Mouse (Mus musculus) gastrocnemius, postnatal 10 days (tissue): ENCODE data around the gene Tbce. TPM values are rescaled to one million over a fixed set of nuclear protein-coding genes. Genes with fewer than 3 reads are reported as not detected.
A peak's percentile ranks its signal among the peaks of the same experiment; 100 is the strongest.
"Not testable (repeated sequence)": the region's sequence is repeated elsewhere in the genome, so short reads cannot be mapped to it uniquely, and the experiment has no call there.

Experiments used
- DNase-seq: peaks from one replicate; pipeline ENCODE4 v3.0.0; 2021; ENCODE audit warnings: mixed read lengths
- long read RNA-seq, 2 experiments: library from polyadenylated mRNA; stranded (forward); transcript quantifications; one replicate each; pipeline ENCODE4 v2.0.0; 2021
- total RNA-seq, 2 experiments: library from RNA; stranded (reverse); gene quantifications; 2 replicates each; pipeline ENCODE4 v1.2.3; 2021

Gene Tbce
- 10 to 100 TPM; 23.6 to 32.4 TPM for total RNA-seq
- long read RNA-seq, experiment 1, transcript Tbce-201 (17 exons, 1,844 nt), result major isoform, 17 of 22 reads
- long read RNA-seq, experiment 1, partial matches to known transcripts, result 0 of 22 reads
- long read RNA-seq, experiment 1, other reads (novel, unspliced or antisense), result 3 of 22 reads
- long read RNA-seq, experiment 2, transcript Tbce-201 (17 exons, 1,844 nt), result major isoform, 16 of 20 reads
- long read RNA-seq, experiment 2, partial matches to known transcripts, result 1 of 20 reads
- long read RNA-seq, experiment 2, other reads (novel, unspliced or antisense), result 2 of 20 reads

DNA sequence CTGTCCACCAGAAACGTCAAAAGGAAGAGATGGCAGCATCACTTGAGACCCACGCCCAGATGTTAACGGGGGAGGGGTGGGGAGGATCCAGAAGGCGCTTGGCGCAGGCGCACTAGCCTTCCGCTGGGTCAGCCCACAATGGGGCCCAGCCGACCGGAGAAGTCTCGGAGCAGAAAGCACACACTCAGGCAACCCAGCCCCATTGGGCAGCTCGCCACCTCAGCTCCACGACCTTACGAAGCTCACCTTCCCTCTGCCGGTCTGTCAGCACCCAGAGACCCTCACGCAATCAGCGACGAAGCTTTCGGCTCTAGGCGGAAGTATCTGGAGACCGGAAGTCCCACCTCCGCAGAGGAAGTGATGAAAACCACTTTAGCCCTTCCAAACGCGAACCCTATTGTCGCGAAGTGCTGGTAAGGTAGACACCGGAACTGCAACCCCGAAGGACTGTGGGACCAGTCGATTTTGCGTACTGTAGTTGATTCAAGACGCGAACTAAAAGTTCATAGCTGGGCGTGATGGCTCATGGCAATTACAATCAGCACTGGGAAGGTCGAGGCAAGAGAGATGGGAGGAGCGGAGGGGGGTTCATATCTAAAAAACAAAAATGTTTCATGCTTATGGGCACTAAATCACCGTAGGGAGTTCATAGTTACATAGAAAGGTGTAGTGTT is at the start of gene Tbce:
Gene Tbce, minus strand, starts transcription at position 347 of the 674 bp plus-strand sequence.
- DNase-seq, result peak; percentile 91

DNA sequence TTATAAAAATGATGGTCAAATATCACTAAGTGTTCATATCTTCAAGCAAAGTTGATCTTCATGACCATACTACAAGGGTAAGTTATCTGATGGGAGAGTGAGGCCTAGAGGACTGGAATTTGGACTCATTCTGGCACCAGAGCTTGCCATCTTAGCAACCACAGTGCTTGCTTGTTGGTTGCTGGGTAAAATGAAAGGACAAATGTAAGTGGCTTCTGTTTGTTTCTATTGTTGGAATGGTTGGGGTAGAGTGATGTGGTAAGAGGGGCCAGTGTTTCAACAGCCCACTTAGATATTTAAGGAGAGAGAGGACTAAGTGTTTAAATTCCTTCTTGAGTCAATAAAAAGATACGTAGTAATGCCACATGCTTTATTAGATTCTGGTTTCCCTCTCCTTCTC is 49.2 kb upstream of the Tbce start:
- no peak for DNase-seq

DNA sequence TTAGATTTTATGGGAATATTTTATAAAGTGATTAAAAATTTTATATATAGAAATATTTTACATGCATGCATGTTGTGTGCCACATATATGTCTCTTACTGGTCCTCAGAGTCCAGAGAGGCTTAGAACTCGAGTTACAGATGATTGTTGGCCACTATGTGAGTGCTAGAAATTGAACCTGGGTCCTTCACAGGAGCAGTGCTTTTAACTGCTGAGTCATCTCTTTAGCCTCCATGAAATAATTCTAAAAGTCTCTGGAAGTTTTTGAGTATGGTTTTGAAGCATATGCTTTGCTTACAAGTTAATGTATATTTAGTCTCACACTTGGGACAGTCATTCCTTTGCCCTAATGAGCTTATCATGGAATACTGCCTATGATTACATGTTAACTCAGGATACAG is 35.9 kb upstream of the Tbce start:
- DNase-seq, result no peak

DNA sequence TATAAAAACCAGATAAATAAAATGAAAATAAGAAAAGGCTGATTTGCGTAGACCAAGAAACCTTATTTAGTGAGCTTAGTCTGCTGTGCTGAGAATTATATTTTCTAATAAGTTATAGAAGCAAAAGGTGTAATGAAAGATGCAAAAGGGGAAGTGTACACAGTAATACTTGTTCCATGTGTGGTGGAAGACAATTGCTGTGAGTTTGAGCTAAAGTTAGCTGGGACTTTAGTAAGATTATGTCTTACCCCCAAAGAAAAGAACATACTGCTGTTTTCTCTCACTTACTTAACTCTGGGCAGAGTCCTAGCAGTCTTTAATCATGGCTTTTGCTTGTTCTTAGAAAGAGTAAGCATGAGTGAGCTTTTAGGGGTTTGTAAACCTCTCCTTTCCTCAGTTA is 34.9 kb upstream of the Tbce start:
- DNase-seq, result no peak

DNA sequence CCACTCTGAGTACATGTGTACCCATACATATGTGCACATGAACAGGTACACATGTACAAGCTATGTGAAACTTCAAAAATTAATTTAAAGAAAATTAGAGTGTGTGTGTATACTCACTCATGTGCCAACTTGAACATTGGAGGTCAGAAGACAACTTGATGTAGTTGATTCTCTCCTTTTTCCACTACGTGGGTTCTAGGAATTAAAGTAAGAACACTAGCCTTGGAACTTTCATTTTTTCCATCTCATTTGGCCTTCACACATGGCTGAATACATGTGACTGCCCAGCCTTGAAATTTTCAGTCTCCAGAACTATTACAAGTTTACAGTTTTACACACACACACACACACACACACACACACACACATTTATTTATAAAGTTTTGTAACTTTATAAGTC is 29.9 kb upstream of the Tbce start:
- no peak for DNase-seq

DNA sequence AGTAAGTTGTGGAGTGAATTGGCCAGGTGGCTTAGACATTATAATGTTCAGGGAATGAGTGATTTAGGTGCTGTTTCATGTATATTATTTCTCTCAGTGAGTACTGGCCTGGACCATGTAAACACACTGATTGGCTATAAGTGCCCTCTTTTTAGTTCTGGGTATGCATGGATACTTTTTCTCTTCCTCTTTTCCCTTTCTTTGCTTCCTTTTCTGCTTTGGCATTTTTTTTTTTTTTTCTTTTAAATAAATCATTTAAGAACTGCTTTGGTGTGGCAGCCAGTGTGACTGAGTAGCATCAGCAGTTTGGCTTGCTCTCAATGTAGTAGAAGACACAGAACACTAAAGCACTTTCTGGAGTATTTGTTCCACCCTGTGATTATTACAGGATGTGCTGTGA is 28.6 kb upstream of the Tbce start:
- DNase-seq, result no peak

DNA sequence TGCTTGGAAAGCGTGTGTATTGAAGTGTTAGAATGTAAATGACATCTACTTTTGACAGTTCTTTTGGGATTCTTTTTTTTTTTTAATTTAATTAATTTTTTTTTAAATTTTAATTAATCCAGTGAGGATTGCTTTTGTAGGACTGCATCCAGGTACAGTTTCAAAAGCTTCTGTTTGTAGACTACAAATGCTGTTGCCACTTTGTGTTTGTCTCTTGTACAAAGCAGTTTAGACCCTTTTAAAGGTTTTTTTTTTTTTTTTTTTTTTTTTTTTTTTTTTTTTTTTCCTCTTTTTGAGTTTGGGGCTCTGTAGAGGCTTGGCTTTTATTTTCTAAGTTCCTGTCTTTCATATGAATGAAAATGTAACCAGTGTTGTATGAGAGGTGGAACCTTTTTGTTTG is 26.3 kb upstream of the Tbce start:
- no peak for DNase-seq

DNA sequence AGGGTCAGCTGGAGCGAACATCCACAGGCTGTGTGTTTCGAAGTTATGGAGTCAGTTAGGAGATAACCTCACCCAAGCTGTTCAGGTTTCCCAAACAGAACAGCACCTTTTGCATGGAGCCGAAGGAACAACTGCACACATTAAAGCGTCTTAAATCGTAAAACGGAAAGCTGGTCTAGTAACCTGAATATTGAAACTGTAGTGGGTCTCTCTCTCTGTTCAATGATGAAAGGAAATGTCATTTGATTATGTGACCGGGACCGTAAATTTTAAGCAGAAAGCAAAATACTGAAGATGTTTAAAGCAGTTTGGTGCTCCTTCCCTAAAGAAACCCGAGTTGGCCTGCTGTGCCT is 25.6 kb upstream of the Tbce start:
- no peak for DNase-seq

DNA sequence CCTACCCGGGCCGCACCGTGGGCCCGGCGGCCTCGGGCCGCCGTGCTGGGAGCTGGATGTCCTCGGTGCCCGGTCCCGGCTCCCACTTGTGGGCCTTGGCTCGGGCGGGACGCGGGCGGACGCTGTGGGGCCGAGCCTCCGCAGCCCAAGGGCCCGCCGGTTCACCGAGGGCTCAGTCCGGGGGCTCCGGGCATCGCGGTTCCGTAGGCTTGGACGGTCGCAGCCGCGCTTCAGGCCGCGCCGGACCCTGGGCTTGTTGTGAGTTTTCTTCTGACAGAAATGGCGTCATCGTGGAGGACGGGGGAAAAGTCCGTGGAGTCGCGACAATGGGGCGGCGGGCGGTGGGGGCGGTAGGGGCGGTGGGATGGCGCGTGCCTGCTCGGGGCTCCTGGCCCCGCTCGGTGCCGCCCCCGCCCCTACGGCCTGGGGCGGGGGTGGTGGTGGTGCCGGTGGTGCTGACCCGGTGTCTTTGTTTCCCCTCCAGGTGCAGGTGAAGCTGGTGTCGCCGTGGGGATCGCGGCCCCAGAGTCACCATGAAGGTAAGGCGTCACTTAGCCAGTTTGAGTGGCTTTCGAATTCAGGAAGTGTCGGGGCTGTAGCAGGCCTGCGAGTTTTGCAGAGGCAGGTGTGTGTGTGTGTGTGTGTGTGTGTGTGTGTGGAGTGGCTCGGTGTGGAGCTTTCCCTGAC is 25.0 kb upstream of the Tbce start:
- peak; percentile 25 for DNase-seq

DNA sequence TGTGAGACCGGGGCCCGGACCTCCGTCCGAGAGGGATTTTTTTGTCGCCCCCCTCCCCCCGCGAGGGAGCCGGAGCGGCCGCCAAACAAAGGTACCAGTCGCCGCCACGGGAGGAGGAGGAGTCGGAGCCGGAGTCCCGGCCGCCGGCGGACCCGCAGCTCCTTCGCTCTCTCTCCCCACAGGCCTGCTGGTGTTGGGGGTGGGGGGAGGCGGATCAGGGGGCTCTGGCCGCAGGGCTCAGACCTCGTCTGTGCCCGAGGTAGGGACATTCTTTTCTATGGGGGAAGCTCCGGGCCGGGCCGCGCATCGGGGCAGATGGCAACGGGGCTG is 24.5 kb upstream of the Tbce start:
- no peak for DNase-seq

DNA sequence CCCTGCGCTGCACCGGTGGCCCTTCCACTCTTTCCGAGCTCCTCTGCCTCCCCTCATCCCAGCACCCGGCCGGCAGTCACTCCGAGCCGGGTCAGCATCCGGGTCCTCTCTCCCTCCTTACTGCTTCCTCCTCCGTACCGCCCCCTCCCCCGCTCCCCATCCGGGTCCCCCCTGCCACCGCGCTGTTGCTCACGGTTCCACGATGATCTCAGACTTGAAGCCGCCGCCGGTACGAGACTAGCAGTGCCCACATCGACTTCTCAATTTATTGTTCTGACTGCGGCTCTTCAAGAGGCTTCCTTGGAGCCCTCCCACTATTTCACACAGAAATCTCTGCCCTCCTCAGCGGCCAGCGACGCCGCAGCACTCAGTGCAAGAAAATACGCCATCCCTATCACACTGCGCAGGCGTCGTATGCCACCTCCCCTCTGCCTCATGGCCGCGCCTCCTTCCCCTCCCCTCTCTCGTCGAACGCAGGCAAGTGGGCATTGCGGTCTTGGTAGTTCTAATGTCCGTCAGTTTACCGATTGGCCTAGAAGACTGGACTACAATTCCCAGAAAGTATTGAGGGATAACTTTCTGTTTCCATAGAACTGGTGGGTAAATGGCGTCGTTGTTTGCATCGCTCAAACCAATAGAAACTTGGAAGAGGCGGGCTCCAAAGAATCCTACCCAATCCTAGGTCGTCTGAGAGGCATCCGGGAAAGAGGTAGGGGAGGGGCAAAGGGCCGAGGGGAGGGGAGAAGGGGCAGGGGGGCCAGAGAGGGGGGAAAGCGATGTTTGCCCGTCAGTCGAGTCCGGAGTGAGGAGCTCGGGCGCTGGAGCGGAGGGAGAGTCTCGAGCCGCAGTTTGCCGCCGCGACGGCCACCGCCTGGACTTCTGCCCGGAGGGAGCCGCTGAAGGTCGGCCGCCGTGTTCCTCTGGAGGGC is 23.8 kb upstream of the Tbce start, which contains the start of the genes Arid4b and Ggps1:
Gene Arid4b, plus strand, starts transcription at position 220 of the 929 bp plus-strand sequence.
Gene Ggps1, minus strand, starts transcription at position 476 of the 929 bp plus-strand sequence.
- DNase-seq, result peak; percentile 87

DNA sequence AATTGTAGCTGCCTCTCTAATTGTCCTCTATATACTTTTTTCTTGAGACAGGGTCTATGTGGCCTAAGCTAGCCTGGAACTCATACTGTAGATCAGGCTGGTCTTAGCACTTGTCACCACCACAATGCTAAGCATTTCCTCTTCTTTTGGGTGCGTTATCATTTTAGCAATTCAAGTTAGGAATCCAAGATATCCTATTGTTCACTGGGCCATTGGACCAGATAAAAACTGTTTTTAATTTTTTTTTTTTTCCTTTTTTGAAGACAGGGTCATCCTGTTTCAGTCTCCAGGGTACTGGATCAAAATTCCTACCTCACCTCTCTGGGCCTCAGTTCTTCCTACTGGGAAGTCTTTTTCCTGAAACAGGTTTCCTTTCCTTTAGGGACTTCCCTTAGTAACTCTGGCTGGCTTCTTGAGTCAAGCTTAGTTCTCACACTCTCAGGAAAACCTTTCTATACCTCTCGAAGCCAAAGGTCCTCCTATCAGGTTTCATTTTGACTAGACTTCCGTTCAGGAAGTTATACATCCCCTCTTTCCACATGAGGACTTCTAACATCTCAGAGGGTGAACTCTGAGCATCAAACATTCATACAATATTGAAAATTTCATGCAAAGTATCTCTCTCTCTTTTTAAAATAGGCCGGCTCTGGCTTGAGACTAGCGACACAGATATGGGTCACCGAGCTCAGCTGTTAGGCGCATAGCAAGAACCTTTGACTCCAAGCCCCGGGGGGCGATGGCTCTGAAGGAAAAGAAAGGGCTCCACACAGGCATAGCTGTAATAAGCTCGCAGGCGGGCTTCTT is 23.0 kb upstream of the Tbce start:
- no peak for DNase-seq

DNA sequence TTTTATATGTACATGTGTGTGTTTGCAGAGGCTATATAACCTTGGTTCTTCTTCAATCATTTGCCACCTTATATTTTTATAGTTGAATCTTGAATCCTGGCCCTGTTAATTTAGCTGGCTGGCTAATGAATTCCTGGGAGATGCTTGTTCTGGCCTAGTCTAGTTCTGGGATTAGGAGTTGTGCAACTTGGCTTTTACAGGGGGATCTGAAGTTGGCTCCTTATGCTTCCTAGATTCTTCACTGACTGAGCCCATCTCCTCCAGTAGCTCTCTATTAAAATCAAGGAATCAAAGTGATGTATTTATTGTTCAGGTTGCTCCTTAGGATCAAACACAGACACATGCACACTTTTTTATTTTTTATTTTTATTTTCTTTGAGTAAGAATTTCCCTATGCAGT is 20.1 kb upstream of the Tbce start:
- no peak for DNase-seq

DNA sequence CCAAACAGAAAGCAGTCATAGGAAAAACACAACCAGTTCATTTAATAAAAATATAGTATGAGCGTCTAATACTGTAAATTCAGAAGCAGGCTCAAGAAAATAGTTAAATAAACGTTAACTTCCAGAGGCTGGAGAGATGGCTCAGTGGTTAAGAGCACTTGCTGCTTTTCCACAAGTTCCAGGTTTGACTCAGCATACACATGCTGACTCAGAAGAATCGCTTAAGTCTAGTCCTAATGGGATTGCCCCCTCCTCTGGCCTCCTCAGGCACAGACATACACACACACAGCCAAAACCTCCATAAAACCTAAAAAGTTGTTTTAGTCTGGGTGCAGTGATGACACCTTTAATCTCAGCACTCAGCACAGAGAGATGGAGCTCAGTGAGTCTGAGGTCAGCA is 17.4 kb upstream of the Tbce start:
- no peak for DNase-seq

DNA sequence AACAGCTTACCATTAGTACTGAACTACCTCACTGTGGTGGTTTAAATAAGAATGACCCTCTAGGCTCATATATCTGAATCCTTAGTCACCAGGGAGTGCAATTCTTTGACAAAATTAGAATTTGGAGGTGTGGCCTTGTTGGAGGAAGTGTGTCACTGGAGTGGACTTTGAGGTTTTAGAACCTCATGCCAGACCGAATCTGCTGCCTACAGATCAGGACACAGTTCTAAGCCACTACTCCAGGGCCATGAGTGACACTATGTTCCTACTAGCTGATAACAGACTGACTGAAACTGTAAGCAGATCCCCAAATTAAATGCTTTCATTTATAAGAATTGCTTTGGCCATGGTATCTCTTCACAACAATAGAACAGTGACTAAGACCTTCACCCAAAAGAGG is 10.4 kb upstream of the Tbce start:
- no peak for DNase-seq

DNA sequence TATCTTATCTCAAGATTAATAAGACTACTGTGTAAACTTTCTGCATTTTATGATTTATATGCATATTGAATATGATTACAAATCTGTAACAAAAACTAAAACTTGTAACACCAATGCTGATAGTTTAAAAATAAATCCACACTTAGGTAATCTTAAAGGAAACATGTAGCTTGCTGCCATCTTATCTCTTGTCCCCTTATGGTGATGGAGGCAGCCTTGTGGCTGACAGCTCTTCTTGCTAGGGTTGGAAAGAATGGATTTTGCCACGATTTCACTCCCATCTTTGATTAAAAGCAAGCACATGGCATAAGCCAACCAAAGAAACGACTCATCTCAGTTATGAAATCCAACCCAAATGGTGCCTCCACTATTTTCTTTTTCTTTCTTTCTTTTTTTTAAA is 5.1 kb upstream of the Tbce start:
- no peak for DNase-seq

DNA sequence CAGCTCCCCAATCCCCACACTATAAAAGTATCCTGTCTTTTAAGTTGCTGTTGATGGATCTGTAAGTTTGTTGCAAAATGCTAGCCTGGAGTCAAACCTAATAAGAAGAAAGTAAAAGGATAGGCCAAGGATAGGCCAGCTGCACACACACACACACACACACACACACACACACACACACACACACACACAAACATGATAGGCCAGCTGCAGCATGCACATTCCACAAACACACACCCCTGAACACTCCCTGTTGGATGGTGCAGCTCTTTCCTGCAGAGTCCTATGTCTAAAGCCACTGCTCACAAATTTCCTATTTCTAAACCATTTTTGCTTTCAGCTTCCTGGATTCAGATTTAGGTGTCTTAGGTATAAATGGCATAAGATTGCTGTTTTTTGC is 4.4 kb upstream of the Tbce start:
- no peak for DNase-seq

DNA sequence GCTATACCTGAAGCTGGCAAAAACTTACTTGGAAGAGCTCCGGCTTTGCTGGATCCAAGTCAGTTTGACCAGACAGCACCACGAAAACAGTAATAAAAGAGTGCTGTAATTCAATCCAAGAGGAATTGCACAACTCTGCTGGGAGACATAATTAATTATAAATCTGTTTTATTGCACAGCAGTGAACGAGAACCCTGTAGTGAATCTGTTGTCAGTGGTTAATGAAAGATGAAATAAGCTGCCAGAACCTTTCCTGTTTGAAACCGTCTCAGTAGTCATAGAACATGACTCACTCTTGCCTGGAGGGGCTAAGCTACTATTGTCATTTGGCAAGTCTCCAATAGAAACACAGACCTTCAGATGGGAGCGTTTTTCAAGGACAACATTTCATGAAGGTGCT is 748 bp upstream of the Tbce start:
- DNase-seq, result no peak

DNA sequence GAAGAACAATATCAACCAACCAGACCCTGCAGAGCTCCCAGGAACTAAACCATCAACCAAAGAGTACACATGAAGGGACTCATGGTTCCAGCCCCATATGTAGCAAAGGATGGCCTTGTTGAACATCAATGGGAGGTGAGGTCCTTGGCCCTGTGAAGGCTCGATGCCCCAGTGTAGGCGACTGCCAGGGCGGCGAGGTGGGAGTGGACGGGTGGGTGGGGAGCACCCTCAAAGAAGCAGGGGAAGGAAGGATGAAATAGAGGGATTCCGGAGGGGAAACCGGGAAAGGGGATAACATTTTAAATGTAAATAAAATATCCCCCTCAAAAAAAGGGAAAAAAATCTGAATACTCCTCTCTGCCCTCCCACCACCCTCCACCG is 537 bp downstream of the Tbce start:
- DNase-seq, result peak; percentile 11

DNA sequence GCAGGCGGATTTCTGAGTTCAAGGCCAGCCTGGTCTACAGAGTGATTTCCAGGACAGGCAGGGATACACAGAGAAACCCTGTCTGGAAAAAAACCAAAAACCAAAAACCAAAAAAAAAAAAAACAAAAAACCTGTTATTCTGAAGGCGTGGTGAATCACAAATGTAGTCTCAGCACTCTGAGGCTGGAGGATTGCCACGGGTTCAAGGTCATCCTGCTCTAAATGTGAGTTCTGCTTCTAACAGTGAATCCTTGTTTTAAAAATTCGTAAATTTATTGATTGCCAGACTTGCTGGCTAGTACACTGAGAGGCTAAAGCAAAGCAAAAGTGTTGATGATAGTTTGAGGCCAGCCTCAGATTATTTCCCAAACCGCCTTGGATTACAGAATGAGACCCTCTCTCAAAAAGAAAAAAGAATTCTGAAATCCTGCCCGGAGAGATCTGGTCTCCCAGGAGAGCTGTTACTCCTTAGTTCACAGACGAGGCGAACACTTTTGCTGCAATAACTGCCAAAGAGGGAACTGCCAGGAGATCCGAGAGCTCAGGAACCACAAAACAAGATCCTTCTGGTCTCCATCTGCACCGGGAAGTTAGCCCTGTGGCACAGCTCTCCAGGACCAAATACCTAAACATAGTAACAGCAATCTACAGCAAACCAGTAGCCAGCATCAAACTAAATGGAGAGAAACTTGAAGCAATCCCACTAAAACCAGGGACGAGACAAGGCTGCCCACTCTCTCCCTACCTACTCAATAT is 3.4 kb downstream of the Tbce start:
- no peak for DNase-seq

DNA sequence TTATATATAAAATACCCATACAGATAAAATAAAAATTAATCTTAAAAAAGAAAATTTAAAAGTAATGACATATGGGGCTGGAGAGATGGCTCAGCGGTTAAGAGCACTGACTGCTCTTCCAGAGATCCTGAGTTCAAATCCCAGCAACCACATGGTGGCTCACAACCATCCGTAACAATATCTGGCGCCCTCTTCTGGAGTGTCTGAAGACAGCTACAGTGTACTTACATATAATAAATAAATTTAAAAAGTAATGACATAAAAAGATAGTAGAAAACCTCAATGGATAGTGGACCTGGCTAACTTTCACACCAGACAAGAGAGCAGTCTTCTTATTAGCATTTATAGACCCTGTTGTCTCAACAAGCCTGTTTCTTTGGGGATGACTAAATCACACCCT is 4.1 kb downstream of the Tbce start:
- not testable (repeated sequence) for DNase-seq
